Mouse (Mus musculus) embryonic facial prominence, embryonic 15.5 days (tissue): ENCODE measurements around the gene Glipr2. TPM values are rescaled to one million over a fixed set of nuclear protein-coding genes. Genes with fewer than 3 reads are reported as not detected.

Source experiments
- ATAC-seq: fragments of 200-750 bp; cut with Nextera tagmentation; 2 replicates; pipeline ENCODE4 v1.8.0; 2017; ENCODE audit warnings: low read depth, moderate TSS enrichment; ENCODE audit not compliant: insufficient number of reproducible peaks, low FRiP score, low TSS enrichment
- H3K27ac ChIP-seq: fragments of 300-500 bp; sonication (generic); replicated peaks from 2 replicates; pipeline ENCODE4 v1.5.1; 2015; ENCODE audit warnings: mild to moderate bottlenecking, inconsistent platforms
- H3K27me3 ChIP-seq: fragments of 300-500 bp; sonication (generic); 2 replicates; pipeline ENCODE4 v1.6.1; 2015; ENCODE audit warnings: inconsistent platforms
- H3K36me3 ChIP-seq: fragments of 300-500 bp; sonication (generic); 2 replicates; pipeline ENCODE4 v1.6.1; 2015; ENCODE audit warnings: mild to moderate bottlenecking, inconsistent platforms
- H3K4me1 ChIP-seq: fragments of 300-500 bp; sonication (generic); 2 replicates; pipeline ENCODE4 v1.6.1; 2015; ENCODE audit warnings: inconsistent platforms
- H3K4me2 ChIP-seq: fragments of 300-500 bp; sonication (generic); replicated peaks from 2 replicates; pipeline ENCODE4 v1.6.1; 2015; ENCODE audit warnings: mild to moderate bottlenecking, inconsistent platforms
- H3K4me3 ChIP-seq: fragments of 300-500 bp; sonication (generic); replicated peaks from 2 replicates; pipeline ENCODE4 v1.5.1; 2015; ENCODE audit warnings: mild to moderate bottlenecking, inconsistent platforms
- H3K9ac ChIP-seq: fragments of 300-500 bp; sonication (generic); 2 replicates; pipeline ENCODE4 v1.6.1; 2015; ENCODE audit warnings: inconsistent platforms
- H3K9me3 ChIP-seq: fragments of 300-500 bp; sonication (generic); replicated peaks from 2 replicates; pipeline ENCODE4 v1.6.1; 2016; ENCODE audit warnings: inconsistent platforms
- WGBS: fragments of 180-500 bp; shearing (Covaris S2); methylation state at CpG from one replicate; pipeline ENCODE4 v1.1.7; 2015; 5-methylcytosine and 5-hydroxymethylcytosine counted together
- polyA plus RNA-seq: library from polyadenylated mRNA; unstranded; fragments of >200 nt; fragmentation: Nextera tagmentation; extraction: Ambion mirVana; gene quantifications from 2 replicates; pipeline ENCODE4 v1.2.1, GENCODE M21; 2015

Gene Glipr2
- polyA plus RNA-seq, 1 experiment from 2014 or later: 84.4 TPM

GRCm38 (mm10) chr4:44010893-44011292, 53.7 kb downstream of the Glipr2 start:
- ATAC-seq: no peak
- 28% methylated on average over 2 of the region's 2 CpGs for WGBS
- no peak overlapping the region for H3K4me2 ChIP-seq
- H3K9ac ChIP-seq: no peak overlapping the region
- H3K27ac ChIP-seq: no peak overlapping the region
- no peak overlapping the region for H3K4me3 ChIP-seq
- no peaks in the 10 kb centered on the region for H3K27me3 ChIP-seq
- no peaks in the 10 kb centered on the region for H3K36me3 ChIP-seq
- H3K4me1 ChIP-seq: peaks cover 19% of the 10 kb centered on the region
- no peaks in the 10 kb centered on the region for H3K9me3 ChIP-seq

- peak overlapping the region; percentile 80 for H3K4me3 ChIP-seq
- peaks cover 21% of the 10 kb centered on the region for H3K4me1 ChIP-seq
- peak overlapping the region; percentile 84 for H3K4me2 ChIP-seq
- no peak for ATAC-seq
- H3K27me3 ChIP-seq: no peaks in the 10 kb centered on the region
- H3K36me3 ChIP-seq: 0 out of 2 replicates have a peak, but pooled peaks cover 4% of the 10 kb centered on the region
- H3K27ac ChIP-seq: peak overlapping the region; percentile 78
- WGBS: 83% methylated on average over 3 of the region's 3 CpGs
- H3K9me3 ChIP-seq: no peaks in the 10 kb centered on the region
- H3K9ac ChIP-seq: 0 out of 2 replicates have a peak overlapping the region, but pooled peaks have one; percentile 95
These were observed 54.6 kb downstream of the Glipr2 start for GRCm38 (mm10) chr4:44011799-44012198.

GRCm38 (mm10) chr4:44012376-44013367, 55.5 kb downstream of the Glipr2 start:
- Histone ChIP-seq H3K4me3 (peak overlapping the region; percentile 80), H3K36me3 (0 out of 2 replicates have a peak, but pooled peaks cover 4% of the 10 kb centered on the region), H3K27me3 (no peaks in the 10 kb centered on the region), H3K9me3 (no peaks in the 10 kb centered on the region), H3K9ac (peak overlapping the region; percentile 95), H3K4me1 (peaks cover 24% of the 10 kb centered on the region), H3K27ac (peak overlapping the region; percentile 78), H3K4me2 (peak overlapping the region; percentile 84)
- WGBS: under 1% methylated on average over 77 of the region's 77 CpGs
- peak; percentile 97 for ATAC-seq

- 22% methylated on average over 11 of the region's 11 CpGs for WGBS
- no peak for ATAC-seq
These were observed 56.3 kb downstream of the Glipr2 start for GRCm38 (mm10) chr4:44013391-44014070.

GRCm38 (mm10) chr4:44016071-44016470, 58.9 kb downstream of the Glipr2 start:
- Histone ChIP-seq H3K4me3 (no peak overlapping the region), H3K27ac (no peak overlapping the region), H3K27me3 (no peaks in the 10 kb centered on the region), H3K9ac (no peak overlapping the region), H3K36me3 (peaks cover 30% of the 10 kb centered on the region), H3K9me3 (no peaks in the 10 kb centered on the region), H3K4me1 (peaks cover 24% of the 10 kb centered on the region), H3K4me2 (no peak overlapping the region)
- ATAC-seq: no peak
- 87% methylated on average over 4 of the region's 4 CpGs for WGBS

More at GRCm38 (mm10) chr4:44013391-44014070, 56.3 kb downstream of the Glipr2 start:
- Histone ChIP-seq H3K36me3 (peaks cover 5% of the 10 kb centered on the region; the same call in 1 of the 2 replicates), H3K27ac (no peak overlapping the region), H3K9me3 (no peaks in the 10 kb centered on the region), H3K4me2 (peak overlapping the region; percentile 84), H3K27me3 (no peaks in the 10 kb centered on the region), H3K4me3 (peak overlapping the region; percentile 80), H3K9ac (peak overlapping the region; percentile 95), H3K4me1 (peaks cover 24% of the 10 kb centered on the region)

- Histone ChIP-seq H3K4me2 (no peak overlapping the region), H3K9ac (no peak overlapping the region), H3K27ac (no peak overlapping the region), H3K4me1 (peaks cover 24% of the 10 kb centered on the region), H3K9me3 (no peaks in the 10 kb centered on the region), H3K4me3 (no peak overlapping the region), H3K27me3 (no peaks in the 10 kb centered on the region), H3K36me3 (peaks cover 37% of the 10 kb centered on the region)
- ATAC-seq: no peak
- 92% methylated on average over 12 of the region's 12 CpGs for WGBS
These were observed 59.6 kb downstream of the Glipr2 start for GRCm38 (mm10) chr4:44016791-44017190.

- Histone ChIP-seq H3K4me1 (no peaks in the 10 kb centered on the region), H3K27ac (no peak overlapping the region), H3K4me2 (no peak overlapping the region), H3K4me3 (no peak overlapping the region), H3K27me3 (no peaks in the 10 kb centered on the region), H3K9me3 (no peaks in the 10 kb centered on the region), H3K36me3 (peaks cover 89% of the 10 kb centered on the region), H3K9ac (no peak overlapping the region)
- no peak for ATAC-seq
- 70% methylated on average over 4 of the region's 4 CpGs for WGBS
These were observed 65.1 kb downstream of the Glipr2 start for GRCm38 (mm10) chr4:44022323-44022722.

- no peak overlapping the region for H3K9ac ChIP-seq
- 81% methylated on average over 11 of the region's 11 CpGs for WGBS
These were observed 65.6 kb downstream of the Glipr2 start for GRCm38 (mm10) chr4:44022766-44023165.

GRCm38 (mm10) chr4:44023681-44024080, 66.5 kb downstream of the Glipr2 start:
- no peak overlapping the region for H3K4me2 ChIP-seq
- no peak overlapping the region for H3K4me3 ChIP-seq
- peaks cover 99% of the 10 kb centered on the region for H3K36me3 ChIP-seq
- WGBS: 84% methylated on average over 9 of the region's 9 CpGs
- H3K9ac ChIP-seq: no peak overlapping the region
- no peaks in the 10 kb centered on the region for H3K27me3 ChIP-seq
- H3K27ac ChIP-seq: no peak overlapping the region; the same call in 1 of the 2 replicates
- ATAC-seq: no peak
- H3K4me1 ChIP-seq: peaks cover 12% of the 10 kb centered on the region; the same call in 1 of the 2 replicates
- H3K9me3 ChIP-seq: no peaks in the 10 kb centered on the region

More at GRCm38 (mm10) chr4:44022766-44023165, 65.6 kb downstream of the Glipr2 start:
- Histone ChIP-seq H3K4me1 (0 out of 2 replicates have a peak, but pooled peaks cover 3% of the 10 kb centered on the region), H3K9me3 (no peaks in the 10 kb centered on the region), H3K27ac (no peak overlapping the region), H3K4me2 (no peak overlapping the region), H3K27me3 (no peaks in the 10 kb centered on the region), H3K4me3 (no peak overlapping the region), H3K36me3 (peaks cover 93% of the 10 kb centered on the region)
- no peak for ATAC-seq

- Histone ChIP-seq H3K27me3 (no peaks in the 10 kb centered on the region), H3K27ac (no peak overlapping the region), H3K36me3 (peaks cover 97% of the 10 kb centered on the region), H3K9ac (no peak overlapping the region), H3K9me3 (no peaks in the 10 kb centered on the region), H3K4me3 (no peak overlapping the region), H3K4me2 (no peak overlapping the region), H3K4me1 (peaks cover 13% of the 10 kb centered on the region; the same call in 1 of the 2 replicates)
- no peak for ATAC-seq
- 93% methylated on average over 6 of the region's 6 CpGs for WGBS
These were observed 67.0 kb downstream of the Glipr2 start for GRCm38 (mm10) chr4:44024241-44024640.

GRCm38 (mm10) chr4:44025570-44025969, 68.4 kb downstream of the Glipr2 start:
- Histone ChIP-seq H3K36me3 (peaks cover 95% of the 10 kb centered on the region), H3K4me3 (no peak overlapping the region), H3K27me3 (no peaks in the 10 kb centered on the region), H3K9me3 (no peaks in the 10 kb centered on the region), H3K4me1 (peaks cover 13% of the 10 kb centered on the region; the same call in 1 of the 2 replicates), H3K4me2 (no peak overlapping the region), H3K9ac (no peak overlapping the region), H3K27ac (no peak overlapping the region)
- WGBS: 77% methylated on average over 6 of the region's 6 CpGs
- no peak for ATAC-seq
